Mouse (Mus musculus): Measurements from ENCODE around the gene Elavl3. TPM values are rescaled to one million over a fixed set of nuclear protein-coding genes. Genes with fewer than 3 reads are reported as not detected.

Elavl3 gene
- total RNA-seq, 2 experiments from 2014 or later, result 2.7 to 2.8 TPM

DNA sequence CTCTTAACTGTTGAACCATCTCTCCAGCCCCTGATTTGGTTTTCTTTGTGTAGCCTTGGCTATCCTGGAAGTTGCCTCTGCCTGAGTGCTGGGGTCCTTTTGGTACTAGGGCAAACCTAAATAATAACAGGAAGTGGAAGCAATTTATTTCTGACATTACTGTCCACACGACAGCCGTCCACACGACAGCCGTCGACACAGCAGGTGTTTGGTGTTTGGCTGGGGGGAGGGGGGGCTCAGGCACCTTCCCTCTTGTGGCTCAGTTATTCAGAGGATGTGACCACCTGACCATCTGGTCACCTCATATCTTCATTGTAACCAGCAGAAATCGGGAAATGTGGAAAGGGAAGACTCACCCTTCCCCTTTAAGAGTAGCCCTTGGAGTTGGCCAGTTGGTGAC lies 82.9 kb downstream of the Elavl3 start:
- DNase-seq (ENCODE audit: low spot score in 2 of 2), result no peak

Other genes starting within 250 kb of the Elavl3 start
- 10 to 100 TPM in 1 of 2 experiments, 1 to 10 TPM in 1; 8.2 to 26.2 TPM for gene Angptl8, start 216.5 kb downstream of the Elavl3 start, total RNA-seq (2021)
- 10 to 100 TPM; 29.7 to 36.1 TPM for gene Dock6, start 199.4 kb downstream of the Elavl3 start, total RNA-seq (2021)
- gene Rab3d, start 133.8 kb downstream of the Elavl3 start, total RNA-seq (2021), result 10 to 100 TPM; 40.6 to 43.4 TPM
- 10 to 100 TPM; 10.7 to 11.2 TPM for gene Ccdc159, start 124.6 kb downstream of the Elavl3 start, total RNA-seq (2021)
- 100 to 1,000 TPM; 280 to 531 TPM for gene Tmem205, start 124.5 kb downstream of the Elavl3 start, total RNA-seq (2021)
- gene Plppr2, start 115.0 kb downstream of the Elavl3 start, total RNA-seq (2021), result 10 to 100 TPM; 19.4 to 22.3 TPM
- 10 to 100 TPM; 12.3 to 14.2 TPM for gene Swsap1, start 96.3 kb downstream of the Elavl3 start, total RNA-seq (2021)
- gene Epor, start 88.5 kb downstream of the Elavl3 start, total RNA-seq (2021), result 1 to 10 TPM; 1.6 to 2.9 TPM
- 10 to 100 TPM; 19.2 to 51.9 TPM for gene Rgl3, start 62.6 kb downstream of the Elavl3 start, total RNA-seq (2021)
- gene Ccdc151, start 49.4 kb downstream of the Elavl3 start, total RNA-seq (2021), result 1 to 10 TPM in 1 of 2 experiments, under 1 TPM in 1; 0.77 to 1.1 TPM
- 100 to 1,000 TPM; 132 to 173 TPM for gene Prkcsh, start 49.2 kb downstream of the Elavl3 start, total RNA-seq (2021)
- gene Gm49318, start 19.2 kb upstream of the Elavl3 start, total RNA-seq (2021), result under 1 TPM in 1 of 2 experiments, not detected in 1; 0.61 TPM
- 1 to 10 TPM; 8.4 to 8.7 TPM for gene Zfp653, start 19.4 kb upstream of the Elavl3 start, total RNA-seq (2021)
- 10 to 100 TPM; 49.0 to 64.4 TPM for gene Ecsit, start 33.4 kb upstream of the Elavl3 start, total RNA-seq (2021)
- 1 to 10 TPM in 1 of 2 experiments, under 1 TPM in 1; 0.99 to 2.7 TPM for gene Cnn1, start 47.2 kb upstream of the Elavl3 start, total RNA-seq (2021)
- 10 to 100 TPM; 73.3 to 81.8 TPM for gene Elof1, start 65.1 kb upstream of the Elavl3 start, total RNA-seq (2021)
- 10 to 100 TPM; 46.9 to 92.0 TPM for gene Acp5, start 83.7 kb upstream of the Elavl3 start, total RNA-seq (2021)
- gene Pigyl, start 104.8 kb upstream of the Elavl3 start, total RNA-seq (2021), result 10 to 100 TPM; 42.5 to 44.3 TPM
- 1 to 10 TPM; 1.8 to 2.0 TPM for gene Zfp872, start 136.1 kb upstream of the Elavl3 start, total RNA-seq (2021)
- gene Zfp809, start 173.7 kb upstream of the Elavl3 start, total RNA-seq (2021), result 10 to 100 TPM; 35.5 to 44.0 TPM
- gene Zfp599, start 207.9 kb upstream of the Elavl3 start, total RNA-seq (2021), result under 1 TPM; 0.50 to 0.61 TPM